In the genomic region with DNA sequence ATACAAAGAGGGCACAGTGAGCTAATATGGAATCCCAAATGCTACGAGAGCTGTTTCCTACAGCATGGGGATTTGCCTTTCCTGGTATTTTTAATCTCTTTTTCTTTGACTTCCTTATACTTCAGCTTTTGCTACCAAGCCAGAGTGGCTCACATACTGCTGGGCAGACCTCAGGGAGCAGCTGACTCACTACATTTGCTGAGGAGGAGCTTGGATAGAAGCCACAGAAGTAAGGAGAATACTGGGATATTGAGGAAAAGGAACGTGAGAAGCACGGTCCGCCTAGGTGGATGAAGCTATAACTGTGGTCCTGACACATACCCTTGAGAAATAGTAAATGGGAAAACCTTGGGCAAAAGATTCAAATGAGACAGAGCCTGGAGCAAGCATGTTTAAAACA, we compare ENCODE assay signal across 11 mouse cellular contexts.
"Had no signal": no experiment of that assay in that cellular context is flagged by ENCODE, and none has a peak within 500 bp of the region (broad histone marks: within the 10 kb centered on the region; RNA-seq: fewer than 3 reads in every experiment).

No protein-coding gene starts in this region.

- ATAC-seq: midbrain, embryonic 16.5 days had no signal

- H3K9ac ChIP-seq: limb, embryonic 13.5 days; liver, embryonic 14.5 days; midbrain, embryonic 12.5 days; neural tube, embryonic 13.5 days had no signal

- H3K27ac ChIP-seq: limb, embryonic 13.5 days; liver, embryonic 14.5 days; midbrain, embryonic 12.5 days; neural tube, embryonic 13.5 days had no signal

- H3K36me3 ChIP-seq: limb, embryonic 13.5 days; midbrain, embryonic 12.5 days; neural tube, embryonic 13.5 days had no signal

- H3K4me2 ChIP-seq: limb, embryonic 13.5 days; midbrain, embryonic 12.5 days; neural tube, embryonic 13.5 days had no signal

- DNase-seq: kidney, postnatal 36 days; left cerebral cortex, postnatal 4 days; lung, adult 18-20 months; retina, postnatal 1 day; right cerebral cortex, postnatal 25 days; thymus, postnatal 4 days had no signal

- H3K9me3 ChIP-seq: limb, embryonic 13.5 days; midbrain, embryonic 12.5 days; neural tube, embryonic 13.5 days had no signal

- H3K27me3 ChIP-seq: limb, embryonic 13.5 days; midbrain, embryonic 12.5 days; neural tube, embryonic 13.5 days had no signal

- H3K4me1 ChIP-seq: limb, embryonic 13.5 days; midbrain, embryonic 12.5 days; neural tube, embryonic 13.5 days had no signal

- H3K4me3 ChIP-seq: limb, embryonic 13.5 days; midbrain, embryonic 12.5 days; neural tube, embryonic 13.5 days had no signal
